In genomic region chr7:112273451-112273850, GRCm38 (mm10) we compare ENCODE assay signal across 17 mouse cellular contexts. TPM values are rescaled to one million over a fixed set of nuclear protein-coding genes. Genes with fewer than 3 reads are reported as not detected.
DNase-seq lines count a peak whose midpoint lies in the region; ATAC-seq and TF ChIP-seq lines count a peak whose summit lies in the region.
"Had no signal": no experiment of that assay in that cellular context is flagged by ENCODE, and none has a peak within 500 bp of the region (broad histone marks: within the 10 kb centered on the region; RNA-seq: fewer than 3 reads in every experiment).

No protein-coding gene starts in this region.

- peaks cover 96% of the 10 kb centered on the region for H3K4me1 ChIP-seq in heart, embryonic 12.5 days (replicated peaks)
- H3K4me1 ChIP-seq in midbrain, embryonic 10.5 days, result peaks cover 19% of the 10 kb centered on the region
- H3K4me1 ChIP-seq in midbrain, embryonic 13.5 days (replicated peaks), result peaks cover 25% of the 10 kb centered on the region
- peaks cover 96% of the 10 kb centered on the region for H3K4me1 ChIP-seq in heart, postnatal 0 days (ENCODE audit: control insufficient read depth, insufficient read depth)
- peaks cover 41% of the 10 kb centered on the region for H3K4me1 ChIP-seq in stomach, embryonic 16.5 days (ENCODE audit: control insufficient read depth, insufficient read depth, low read length)

- TF ChIP-seq CTCF in heart, postnatal 0 days (IDR thresholded peaks at IDR 0.05; ENCODE audit: low read depth), result no peak

- H3K9me3 ChIP-seq in heart, embryonic 12.5 days (replicated peaks), result no peaks in the 10 kb centered on the region
- no peaks in the 10 kb centered on the region for H3K9me3 ChIP-seq in midbrain, embryonic 10.5 days (replicated peaks)
- H3K9me3 ChIP-seq in midbrain, embryonic 13.5 days, result no peaks in the 10 kb centered on the region
- H3K9me3 ChIP-seq in heart, postnatal 0 days (replicated peaks; ENCODE audit: control insufficient read depth, low read length), result no peaks in the 10 kb centered on the region
- H3K9me3 ChIP-seq in stomach, embryonic 16.5 days (replicated peaks; ENCODE audit: control insufficient read depth, low read length), result no peaks in the 10 kb centered on the region
- H3K9me3 ChIP-seq: embryonic facial prominence, embryonic 13.5 days; hindbrain, embryonic 12.5 days; neural tube, embryonic 13.5 days had no signal

- intact Hi-C loops in heart, postnatal 25 days (cut with DNase I), result loop anchor here (5.0 kb wide), 1 partner anchor 41 kb away; no protein-coding TSS in a partner anchor
- intact Hi-C loops in gastrocnemius, postnatal 36 days (cut with DNase I), result no loop called here

- no peak overlapping the region for H3K4me2 ChIP-seq in heart, embryonic 12.5 days
- no peak overlapping the region for H3K4me2 ChIP-seq in midbrain, embryonic 13.5 days (replicated peaks)
- H3K4me2 ChIP-seq in heart, postnatal 0 days (ENCODE audit: low read depth, low read length), result no peak overlapping the region
- no peak overlapping the region for H3K4me2 ChIP-seq in stomach, embryonic 16.5 days (ENCODE audit: low read depth, low read length)
- H3K4me2 ChIP-seq: embryonic facial prominence, embryonic 13.5 days; hindbrain, embryonic 12.5 days; neural tube, embryonic 13.5 days had no signal

- H3K9ac ChIP-seq in heart, embryonic 12.5 days, result peak overlapping the region; percentile 44; the same call in 1 of the 2 replicates
- no peak overlapping the region for H3K9ac ChIP-seq in midbrain, embryonic 13.5 days (replicated peaks)
- peak overlapping the region; percentile 41; the same call in 1 of the 2 replicates for H3K9ac ChIP-seq in heart, postnatal 0 days (replicated peaks; ENCODE audit: low read depth, low read length)
- no peak overlapping the region for H3K9ac ChIP-seq in stomach, embryonic 16.5 days (ENCODE audit: low read length)
- H3K9ac ChIP-seq: embryonic facial prominence, embryonic 13.5 days; hindbrain, embryonic 12.5 days; neural tube, embryonic 13.5 days had no signal

- H3K27me3 ChIP-seq in heart, embryonic 12.5 days (replicated peaks), result no peaks in the 10 kb centered on the region
- H3K27me3 ChIP-seq in midbrain, embryonic 10.5 days (ENCODE audit: low read depth, poor library complexity, severe bottlenecking), result no peaks in the 10 kb centered on the region
- no peaks in the 10 kb centered on the region for H3K27me3 ChIP-seq in midbrain, embryonic 13.5 days
- H3K27me3 ChIP-seq in heart, postnatal 0 days (ENCODE audit: control insufficient read depth, insufficient read depth, low read length), result no peaks in the 10 kb centered on the region
- no peaks in the 10 kb centered on the region for H3K27me3 ChIP-seq in stomach, embryonic 16.5 days (ENCODE audit: control insufficient read depth, insufficient read depth, low read length)
- H3K27me3 ChIP-seq: embryonic facial prominence, embryonic 13.5 days; hindbrain, embryonic 12.5 days; neural tube, embryonic 13.5 days had no signal

- TF ChIP-seq EP300 in heart, postnatal 0 days (IDR thresholded peaks at IDR 0.05; ENCODE audit: low read depth), result no peak

- DNase-seq in heart, postnatal 25 days (ENCODE audit: low spot score), result no peak
- DNase-seq in midbrain, embryonic 10.5 days (ENCODE audit: low spot score), result no peak
- DNase-seq in heart, postnatal 0 days (ENCODE audit: low spot score), result no peak
- no peak for DNase-seq in gastrocnemius, postnatal 36 days
- DNase-seq in cerebellum, adult 9-10 months, result no peak
- DNase-seq: adrenal gland, postnatal 36 days; cerebellum, postnatal 36 days; kidney, adult 2 months; thymus, postnatal 4 days had no signal

- H3K36me3 ChIP-seq in heart, embryonic 12.5 days, result peaks cover 43% of the 10 kb centered on the region
- H3K36me3 ChIP-seq in midbrain, embryonic 10.5 days, result no peaks in the 10 kb centered on the region
- no peaks in the 10 kb centered on the region for H3K36me3 ChIP-seq in midbrain, embryonic 13.5 days
- H3K36me3 ChIP-seq in heart, postnatal 0 days (replicated peaks; ENCODE audit: control insufficient read depth, insufficient read depth, low read length), result peaks cover 30% of the 10 kb centered on the region; the same call in 1 of the 2 replicates
- H3K36me3 ChIP-seq in stomach, embryonic 16.5 days (ENCODE audit: control insufficient read depth, insufficient read depth, low read length), result no peaks in the 10 kb centered on the region
- H3K36me3 ChIP-seq: embryonic facial prominence, embryonic 13.5 days; hindbrain, embryonic 12.5 days; neural tube, embryonic 13.5 days had no signal

- whole genome bisulfite sequencing in heart, embryonic 12.5 days, result 45% methylated on average over 6 of the region's 6 CpGs
- WGBS in midbrain, embryonic 10.5 days, result 85% methylated on average over 6 of the region's 6 CpGs
- WGBS in midbrain, embryonic 13.5 days, result 80% methylated on average over 6 of the region's 6 CpGs
- WGBS in heart, postnatal 0 days, result 40% methylated on average over 6 of the region's 6 CpGs
- WGBS in stomach, embryonic 16.5 days, result 61% methylated on average over 6 of the region's 6 CpGs

- ATAC-seq in heart, embryonic 12.5 days (ENCODE audit: insufficient number of reproducible peaks, low FRiP score), result no peak
- no peak for ATAC-seq in midbrain, embryonic 13.5 days
- no peak for ATAC-seq in heart, postnatal 0 days (ENCODE audit: insufficient read depth, low read depth)
- no peak for ATAC-seq in stomach, embryonic 16.5 days (ENCODE audit: insufficient read depth, low FRiP score)
- ATAC-seq: activated CD4-positive, CD25-positive, alpha-beta regulatory T cell, adult 4 months had no signal

- H3K27ac ChIP-seq in heart, embryonic 12.5 days (ENCODE audit: poor library complexity, severe bottlenecking), result peak overlapping the region; percentile 99
- peak overlapping the region; percentile 28; the same call in 1 of the 2 replicates for H3K27ac ChIP-seq in midbrain, embryonic 10.5 days (replicated peaks)
- no peak overlapping the region for H3K27ac ChIP-seq in midbrain, embryonic 13.5 days
- peak overlapping the region; percentile 90 for H3K27ac ChIP-seq in heart, postnatal 0 days (ENCODE audit: low read depth)
- peak overlapping the region; percentile 50; the same call in 1 of the 2 replicates for H3K27ac ChIP-seq in stomach, embryonic 16.5 days (ENCODE audit: low read length)
- H3K27ac ChIP-seq: embryonic facial prominence, embryonic 13.5 days; hindbrain, embryonic 12.5 days had no signal

- no peak overlapping the region for H3K4me3 ChIP-seq in heart, embryonic 12.5 days
- no peak overlapping the region for H3K4me3 ChIP-seq in midbrain, embryonic 10.5 days
- H3K4me3 ChIP-seq in midbrain, embryonic 13.5 days (replicated peaks), result no peak overlapping the region
- no peak overlapping the region for H3K4me3 ChIP-seq in heart, postnatal 0 days (ENCODE audit: low read depth, low read length)
- H3K4me3 ChIP-seq in stomach, embryonic 16.5 days (replicated peaks; ENCODE audit: low read length), result no peak overlapping the region
- H3K4me3 ChIP-seq: embryonic facial prominence, embryonic 13.5 days; hindbrain, embryonic 12.5 days; neural tube, embryonic 13.5 days had no signal

RNA-seq across cellular contexts. Expression of gene Mical2, which starts 47.8 kb away (rescaled TPM):
- 156 and 163 TPM in 2 replicates for polyA plus RNA-seq in heart, embryonic 12.5 days (2016; fragmentation: Nextera tagmentation; extraction: Ambion mirVana)
- 100 to 1,000 TPM in 1 of 2 experiments, 10 to 100 TPM in 1; 93.4 to 103 TPM for total RNA-seq in heart, postnatal 25 days (2021)
- 0.78 and 1.3 TPM in 2 replicates for polyA plus RNA-seq in midbrain, embryonic 10.5 days (2016; fragmentation: Nextera tagmentation; extraction: Ambion mirVana)
- polyA plus RNA-seq in midbrain, embryonic 13.5 days (2015; fragmentation: Nextera tagmentation; extraction: Ambion mirVana), result 1.5 TPM in 2 replicates
- total RNA-seq in heart, postnatal 0 days (2014; rRNA removed; ENCODE audit: low replicate concordance), result 136 and 169 TPM in 2 replicates
- polyA plus RNA-seq in heart, postnatal 0 days (2015; fragmentation: Nextera tagmentation; extraction: Ambion mirVana), result 59.9 and 78.1 TPM in 2 replicates
- 13.2 and 15.5 TPM in 2 replicates for polyA plus RNA-seq in stomach, embryonic 16.5 days (2015; fragmentation: Nextera tagmentation; extraction: Ambion mirVana)
- total RNA-seq in gastrocnemius, postnatal 36 days (2021), result 100 to 1,000 TPM; 194 to 214 TPM
- total RNA-seq: CH12.LX had no signal

Comparison
In these comparisons a context has a peak if more than half of its experiments do, and no peak if none do; other contexts are left out.
1. H3K9ac ChIP-seq: peak in heart, embryonic 12.5 days (single experiment) and heart, postnatal 0 days (single experiment); none in midbrain, embryonic 13.5 days (single experiment) and stomach, embryonic 16.5 days (single experiment).